Mouse (Mus musculus): ENCODE measurements at regions not wholly inside any gene's neighbourhood (a gene's known extent, or its start where the extent isn't known, plus 50 kb on each side); places are given as distances from the start of the nearest gene placed in this dataset.

DNA sequence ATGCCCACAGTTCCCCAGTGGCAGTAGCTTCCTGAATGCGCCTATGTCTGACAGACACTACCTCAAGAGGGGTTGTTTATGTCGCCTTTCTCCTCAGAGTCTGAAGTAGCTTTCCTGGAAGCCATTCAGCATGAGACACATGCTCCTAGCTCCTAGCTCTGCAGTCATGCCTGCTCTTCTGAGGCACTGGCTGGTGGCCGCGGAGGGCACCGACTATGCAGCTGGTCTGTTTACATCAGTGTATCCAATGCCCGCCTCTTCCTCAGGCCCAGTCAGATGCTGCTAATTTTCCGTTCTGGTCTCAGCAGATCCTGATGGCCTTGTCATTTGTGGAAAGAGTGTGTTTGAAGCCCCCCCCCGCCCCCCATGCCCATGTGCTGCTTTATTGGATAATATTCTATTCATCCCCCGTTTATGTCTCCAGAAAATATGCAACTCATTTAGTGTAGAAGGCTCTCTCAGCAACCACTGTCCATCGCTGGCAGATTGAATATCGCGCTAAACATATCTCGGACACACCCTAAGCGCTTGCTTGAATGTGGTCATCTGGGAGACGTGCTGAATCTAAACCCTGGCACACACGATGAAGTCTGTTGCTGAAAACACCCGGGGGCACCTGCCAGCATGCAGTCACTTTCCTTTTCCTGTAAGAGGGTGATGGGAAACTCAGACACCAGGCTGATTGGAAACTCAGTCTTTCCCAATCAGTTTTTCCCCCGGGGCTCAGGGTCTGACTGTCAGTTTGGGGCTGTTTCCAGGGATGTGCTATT is 73.9 kb downstream of the Ackr3 start:
- no peak overlapping the region for H3K4me3 ChIP-seq (ENCODE audit: low read depth, low read length)
- H3K27me3 ChIP-seq (ENCODE audit: control insufficient read depth, insufficient read depth, low read length) = no peaks in the 10 kb centered on the region
- no peaks in the 10 kb centered on the region for H3K36me3 ChIP-seq (ENCODE audit: control insufficient read depth, insufficient read depth, low read length)
- H3K9me3 ChIP-seq (ENCODE audit: control insufficient read depth, low read length) = no peaks in the 10 kb centered on the region
- no peak overlapping the region for H3K4me2 ChIP-seq
- WGBS = 91% methylated on average over 18 of the region's 18 CpGs
- no peak overlapping the region for H3K9ac ChIP-seq (ENCODE audit: low read length)
- DNase-seq (ENCODE audit: low spot score, missing footprints) (no peak), ATAC-seq (ENCODE audit: low FRiP score) (no peak)
- H3K4me1 ChIP-seq (ENCODE audit: control insufficient read depth, insufficient read depth, low read length) = no peaks in the 10 kb centered on the region
- H3K27ac ChIP-seq (ENCODE audit: low read depth, low read length) = no peak overlapping the region

DNA sequence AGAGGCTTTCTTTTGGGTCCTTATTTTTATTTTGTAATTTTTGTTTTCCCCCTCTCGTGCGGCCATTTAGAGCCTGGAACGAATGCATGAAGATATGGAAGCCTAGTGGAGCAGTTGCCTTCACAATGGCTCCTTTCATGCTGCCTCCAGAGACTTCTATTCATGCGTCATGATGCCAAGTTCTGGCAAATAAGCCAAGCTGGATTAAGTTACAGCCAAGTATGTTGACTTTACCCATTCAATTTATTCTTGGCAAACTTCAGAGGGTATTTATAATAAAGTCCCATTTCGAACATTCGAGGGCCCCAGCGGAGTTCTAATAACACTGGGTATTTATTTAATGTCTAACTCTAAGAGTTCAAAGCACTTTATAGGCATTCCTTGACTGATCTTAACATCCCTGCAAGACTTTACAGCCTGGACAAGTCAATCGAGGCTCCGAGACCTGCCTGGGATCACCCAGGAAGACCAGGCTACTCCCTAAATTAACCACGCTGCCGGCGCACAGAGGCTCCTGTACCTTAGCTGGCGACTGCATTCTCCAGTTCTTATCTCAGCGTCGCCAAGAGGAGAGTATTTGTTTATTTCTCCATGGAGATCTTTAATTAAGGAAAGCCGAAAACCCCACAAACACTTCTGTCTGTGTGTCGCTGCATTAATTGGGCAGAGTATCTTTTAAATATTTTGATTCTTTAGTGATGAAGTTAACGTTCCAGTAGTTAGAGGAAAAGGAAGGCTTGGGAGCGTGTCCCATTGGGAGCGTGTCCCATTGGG is 75.5 kb downstream of the Ackr3 start:
- 76% methylated on average over 20 of the region's 20 CpGs for WGBS
- ATAC-seq (ENCODE audit: low FRiP score) = no peak
- Histone ChIP-seq H3K9me3 (ENCODE audit: control insufficient read depth, low read length) (no peaks in the 10 kb centered on the region), H3K4me3 (ENCODE audit: low read depth, low read length) (no peak overlapping the region), H3K4me2 (no peak overlapping the region), H3K4me1 (ENCODE audit: control insufficient read depth, insufficient read depth, low read length) (peaks cover 8% of the 10 kb centered on the region), H3K27me3 (ENCODE audit: control insufficient read depth, insufficient read depth, low read length) (no peaks in the 10 kb centered on the region), H3K9ac (ENCODE audit: low read length) (no peak overlapping the region), H3K36me3 (ENCODE audit: control insufficient read depth, insufficient read depth, low read length) (no peaks in the 10 kb centered on the region), H3K27ac (ENCODE audit: low read depth, low read length) (no peak overlapping the region)
- DNase-seq (ENCODE audit: low spot score, missing footprints) = no peak

DNA sequence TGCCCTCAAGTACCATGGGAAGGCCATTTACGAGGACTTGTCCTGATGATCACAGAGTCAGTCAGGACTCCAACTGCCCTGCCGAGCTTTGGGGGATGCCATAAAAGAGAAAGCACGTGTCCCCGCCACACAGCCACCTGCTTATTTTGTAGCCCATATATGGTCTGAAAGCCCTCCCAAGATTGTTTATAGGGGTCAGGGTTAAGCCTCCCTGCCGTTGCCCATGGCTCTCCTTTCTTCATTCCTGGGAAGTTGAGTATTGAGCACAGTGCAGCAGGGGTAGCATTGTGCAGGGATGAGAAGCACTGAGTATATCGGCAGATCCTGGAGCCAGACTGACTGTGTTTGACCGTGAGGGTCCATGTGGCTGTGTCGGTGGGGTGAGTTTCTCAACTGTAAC is 76.4 kb downstream of the Ackr3 start:
- H3K4me2 ChIP-seq = no peak overlapping the region
- H3K9me3 ChIP-seq (ENCODE audit: control insufficient read depth, low read length) = no peaks in the 10 kb centered on the region
- DNase-seq (ENCODE audit: low spot score, missing footprints) = peak; percentile 77
- peaks cover 18% of the 10 kb centered on the region for H3K4me1 ChIP-seq (ENCODE audit: control insufficient read depth, insufficient read depth, low read length)
- H3K27ac ChIP-seq (ENCODE audit: low read depth, low read length) = no peak overlapping the region
- H3K36me3 ChIP-seq (ENCODE audit: control insufficient read depth, insufficient read depth, low read length) = no peaks in the 10 kb centered on the region
- H3K9ac ChIP-seq (ENCODE audit: low read length) = no peak overlapping the region
- WGBS = 70% methylated on average over 8 of the region's 8 CpGs
- no peak overlapping the region for H3K4me3 ChIP-seq (ENCODE audit: low read depth, low read length)
- H3K27me3 ChIP-seq (ENCODE audit: control insufficient read depth, insufficient read depth, low read length) = no peaks in the 10 kb centered on the region
- ATAC-seq (ENCODE audit: low FRiP score) = no peak

DNA sequence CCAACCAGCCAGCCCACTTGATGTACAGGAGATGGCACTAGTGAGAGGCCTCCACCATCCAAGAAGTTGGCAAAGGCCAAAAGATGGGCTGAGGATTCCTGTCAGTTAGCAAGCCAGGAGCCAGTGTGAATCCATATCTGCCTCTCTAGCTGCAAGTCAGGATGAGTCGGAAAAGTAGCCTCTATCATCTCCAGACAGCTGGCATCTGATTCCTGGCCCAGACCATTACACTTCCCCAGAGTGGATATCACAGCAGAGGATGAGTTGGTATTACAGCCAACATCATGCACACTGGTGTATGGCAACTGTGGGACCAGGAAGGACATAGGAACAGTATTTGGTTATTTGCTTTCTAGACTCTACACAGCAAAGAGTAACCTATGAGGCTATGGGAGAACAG is 77.5 kb downstream of the Ackr3 start:
- no peak overlapping the region for H3K27ac ChIP-seq (ENCODE audit: low read depth, low read length)
- 88% methylated on average over 1 of the region's 1 CpGs for WGBS

DNA sequence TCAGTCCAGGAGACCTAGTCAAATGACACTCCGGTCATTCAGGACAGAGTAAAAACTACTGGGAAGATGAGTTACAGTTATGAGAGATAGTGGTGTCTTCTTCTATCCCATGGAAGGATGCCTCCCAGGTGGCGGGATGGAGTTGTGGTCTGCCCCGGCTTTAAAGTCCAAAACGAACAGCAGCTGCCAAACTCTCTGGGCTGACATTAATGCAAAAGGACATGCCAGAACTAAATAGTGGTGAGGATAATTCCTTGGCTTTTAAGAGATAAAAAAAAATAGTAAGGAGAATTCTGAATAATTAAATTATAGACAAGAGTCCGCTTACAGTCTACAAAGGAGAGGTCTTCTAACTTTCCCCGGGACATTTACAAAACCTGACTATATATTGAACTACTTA is 78.2 kb downstream of the Ackr3 start:
- Histone ChIP-seq H3K36me3 (ENCODE audit: control insufficient read depth, insufficient read depth, low read length) (no peaks in the 10 kb centered on the region), H3K9ac (ENCODE audit: low read length) (no peak overlapping the region), H3K27ac (ENCODE audit: low read depth, low read length) (no peak overlapping the region), H3K4me3 (ENCODE audit: low read depth, low read length) (no peak overlapping the region), H3K27me3 (ENCODE audit: control insufficient read depth, insufficient read depth, low read length) (no peaks in the 10 kb centered on the region), H3K4me2 (no peak overlapping the region), H3K4me1 (ENCODE audit: control insufficient read depth, insufficient read depth, low read length) (peaks cover 24% of the 10 kb centered on the region), H3K9me3 (ENCODE audit: control insufficient read depth, low read length) (no peaks in the 10 kb centered on the region)
- WGBS = 88% methylated on average over 6 of the region's 6 CpGs
- DNase-seq (ENCODE audit: low spot score, missing footprints) (peak; percentile 57), ATAC-seq (ENCODE audit: low FRiP score) (no peak)

More for the DNA sequence above, 77.5 kb downstream of the Ackr3 start:
- Histone ChIP-seq H3K9me3 (ENCODE audit: control insufficient read depth, low read length) (no peaks in the 10 kb centered on the region), H3K9ac (ENCODE audit: low read length) (no peak overlapping the region), H3K4me1 (ENCODE audit: control insufficient read depth, insufficient read depth, low read length) (peaks cover 24% of the 10 kb centered on the region), H3K36me3 (ENCODE audit: control insufficient read depth, insufficient read depth, low read length) (no peaks in the 10 kb centered on the region), H3K4me3 (ENCODE audit: low read depth, low read length) (no peak overlapping the region), H3K27me3 (ENCODE audit: control insufficient read depth, insufficient read depth, low read length) (no peaks in the 10 kb centered on the region), H3K4me2 (no peak overlapping the region)
- ATAC-seq (ENCODE audit: low FRiP score) = no peak
- peak; percentile 51 for DNase-seq (ENCODE audit: low spot score, missing footprints)

DNA sequence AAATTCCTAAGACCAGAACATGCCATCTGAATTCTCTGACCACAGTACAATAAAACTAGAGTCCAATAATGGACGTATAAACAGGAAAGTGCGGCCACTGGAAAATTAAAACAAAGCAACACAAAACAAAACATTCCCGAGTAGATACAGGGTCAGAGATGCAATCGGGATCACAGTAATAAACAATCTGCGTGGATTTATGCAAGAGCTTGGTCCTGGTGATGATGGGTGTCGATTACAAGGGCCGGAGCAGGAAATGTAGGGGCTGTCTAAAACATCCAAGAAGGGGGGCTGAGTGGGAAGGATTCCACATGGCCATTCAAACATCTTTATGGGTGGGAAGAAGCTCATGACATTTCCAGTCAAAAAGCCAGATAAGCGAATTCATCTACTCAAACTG is 78.6 kb downstream of the Ackr3 start:
- no peaks in the 10 kb centered on the region for H3K9me3 ChIP-seq (ENCODE audit: control insufficient read depth, low read length)
- H3K27me3 ChIP-seq (ENCODE audit: control insufficient read depth, insufficient read depth, low read length) = no peaks in the 10 kb centered on the region
- DNase-seq (ENCODE audit: low spot score, missing footprints) = peak; percentile 4
- no peak overlapping the region for H3K9ac ChIP-seq (ENCODE audit: low read length)
- no peaks in the 10 kb centered on the region for H3K36me3 ChIP-seq (ENCODE audit: control insufficient read depth, insufficient read depth, low read length)
- no peak overlapping the region for H3K27ac ChIP-seq (ENCODE audit: low read depth, low read length)
- peaks cover 24% of the 10 kb centered on the region for H3K4me1 ChIP-seq (ENCODE audit: control insufficient read depth, insufficient read depth, low read length)
- H3K4me3 ChIP-seq (ENCODE audit: low read depth, low read length) = no peak overlapping the region
- no peak for ATAC-seq (ENCODE audit: low FRiP score)
- H3K4me2 ChIP-seq = no peak overlapping the region
- 89% methylated on average over 8 of the region's 8 CpGs for WGBS

DNA sequence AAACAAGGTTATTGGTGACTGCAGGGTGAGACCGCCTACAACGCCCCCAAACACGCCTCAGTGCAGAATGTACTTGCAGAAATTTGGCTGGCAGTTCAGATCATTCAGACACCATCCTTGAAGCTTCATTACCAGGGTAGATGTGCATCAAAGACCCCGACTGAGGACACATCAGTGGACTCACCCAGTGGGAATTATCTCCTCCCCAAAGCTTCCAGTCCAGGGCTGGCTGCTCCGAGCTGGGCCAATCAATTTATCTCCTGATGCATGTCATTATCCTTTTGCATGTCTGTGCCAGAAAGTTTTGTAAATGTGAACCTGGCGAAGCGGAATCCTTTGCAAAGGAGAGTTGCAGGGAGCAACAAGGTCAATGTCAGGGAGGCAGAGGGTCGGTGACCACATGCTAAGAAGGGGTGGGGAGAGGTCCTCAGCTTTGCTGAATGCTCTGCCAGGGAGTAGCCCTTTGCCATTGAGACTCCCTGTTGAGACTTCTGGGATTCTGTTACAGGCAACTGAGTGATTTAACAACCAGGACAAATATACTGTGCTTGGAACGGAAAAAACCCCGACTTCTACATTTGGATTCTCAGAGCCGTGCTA is 79.5 kb downstream of the Ackr3 start:
- WGBS = 45% methylated on average over 11 of the region's 11 CpGs
- peaks cover 24% of the 10 kb centered on the region for H3K4me1 ChIP-seq (ENCODE audit: control insufficient read depth, insufficient read depth, low read length)
- no peak overlapping the region for H3K4me3 ChIP-seq (ENCODE audit: low read depth, low read length)
- no peaks in the 10 kb centered on the region for H3K27me3 ChIP-seq (ENCODE audit: control insufficient read depth, insufficient read depth, low read length)
- no peak overlapping the region for H3K4me2 ChIP-seq
- H3K27ac ChIP-seq (ENCODE audit: low read depth, low read length) = no peak overlapping the region
- DNase-seq (ENCODE audit: low spot score, missing footprints) = peak; percentile 88
- no peaks in the 10 kb centered on the region for H3K36me3 ChIP-seq (ENCODE audit: control insufficient read depth, insufficient read depth, low read length)
- ATAC-seq (ENCODE audit: low FRiP score) = no peak
- no peaks in the 10 kb centered on the region for H3K9me3 ChIP-seq (ENCODE audit: control insufficient read depth, low read length)
- no peak overlapping the region for H3K9ac ChIP-seq (ENCODE audit: low read length)

DNA sequence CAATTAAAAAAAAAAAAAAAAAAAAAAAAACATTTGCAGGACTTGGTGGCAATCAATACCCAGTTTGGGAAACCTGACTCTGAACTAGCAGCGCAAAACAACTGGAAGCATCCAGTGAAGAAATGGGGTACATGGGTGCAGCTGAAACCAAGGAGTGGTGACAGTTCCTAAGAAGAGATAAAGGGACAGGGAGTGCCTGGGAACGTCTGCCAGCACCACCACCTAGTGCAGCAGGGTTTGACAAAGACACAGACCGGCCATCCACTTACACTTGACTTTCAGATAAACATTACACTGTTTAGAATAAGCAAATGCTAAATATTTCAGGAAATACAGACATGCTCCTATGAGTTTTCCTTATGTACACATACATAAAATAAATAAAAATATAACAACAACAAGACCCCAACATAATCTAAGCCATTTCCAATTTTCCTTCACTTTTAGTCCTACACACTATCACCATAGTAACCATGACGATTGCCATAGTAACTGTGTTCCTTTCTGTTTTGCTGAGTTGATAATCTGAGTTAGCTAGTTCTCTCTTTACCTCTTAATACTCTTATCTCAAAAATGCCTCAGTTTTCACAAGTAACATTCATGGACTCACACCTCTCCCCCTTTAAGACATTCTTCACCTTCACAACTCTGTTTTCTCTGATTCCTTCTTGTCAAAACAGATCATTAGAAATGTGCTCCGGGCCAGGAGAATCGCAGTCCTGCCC is 80.3 kb downstream of the Ackr3 start:
- no peaks in the 10 kb centered on the region for H3K9me3 ChIP-seq (ENCODE audit: control insufficient read depth, low read length)
- 68% methylated on average over 6 of the region's 6 CpGs for WGBS
- no peak for DNase-seq (ENCODE audit: low spot score, missing footprints)
- no peak overlapping the region for H3K4me3 ChIP-seq (ENCODE audit: low read depth, low read length)
- ATAC-seq (ENCODE audit: low FRiP score) = no peak
- H3K27me3 ChIP-seq (ENCODE audit: control insufficient read depth, insufficient read depth, low read length) = no peaks in the 10 kb centered on the region
- H3K9ac ChIP-seq (ENCODE audit: low read length) = no peak overlapping the region
- no peak overlapping the region for H3K4me2 ChIP-seq
- H3K36me3 ChIP-seq (ENCODE audit: control insufficient read depth, insufficient read depth, low read length) = no peaks in the 10 kb centered on the region
- no peak overlapping the region for H3K27ac ChIP-seq (ENCODE audit: low read depth, low read length)
- H3K4me1 ChIP-seq (ENCODE audit: control insufficient read depth, insufficient read depth, low read length) = peaks cover 28% of the 10 kb centered on the region

Measured in midbrain, embryonic 11.5 days (tissue).